Mouse (Mus musculus) liver, adult 2 months (tissue): ENCODE data around the gene Emp2. TPM values are rescaled to one million over a fixed set of nuclear protein-coding genes. Genes with fewer than 3 reads are reported as not detected.

Experiments
- DNase-seq: peaks from one replicate; pipeline ENCODE4 v3.0.0-alpha.2; 2011; ENCODE audit warnings: low read depth, low spot score; ENCODE audit errors: extremely low read depth
- H3K27ac ChIP-seq: fragments of 200-500 bp; replicated peaks from 2 replicates; pipeline ENCODE4 v1.5.1; 2012; ENCODE audit warnings: low read depth, mild to moderate bottlenecking, control low read depth, inconsistent platforms, low read length; ENCODE audit not compliant: insufficient read depth
- H3K27me3 ChIP-seq: fragments of 200-500 bp; 2 replicates; pipeline ENCODE4 v1.6.1; 2012; ENCODE audit warnings: mild to moderate bottlenecking, moderate library complexity, low read length, inconsistent platforms; ENCODE audit not compliant: control insufficient read depth, insufficient read depth
- H3K36me3 ChIP-seq: fragments of 200-500 bp; 2 replicates; pipeline ENCODE4 v1.6.1; 2012; ENCODE audit warnings: low read length, inconsistent platforms; ENCODE audit not compliant: control insufficient read depth, insufficient read depth
- H3K4me1 ChIP-seq: fragments of 200-500 bp; 2 replicates; pipeline ENCODE4 v1.6.1; 2011; ENCODE audit warnings: low read length; ENCODE audit not compliant: control insufficient read depth, insufficient read depth
- H3K4me3 ChIP-seq: fragments of 200-500 bp; 2 replicates; pipeline ENCODE4 v1.5.1; 2011; ENCODE audit warnings: low read depth, mild to moderate bottlenecking, control low read depth, low read length, moderate library complexity; ENCODE audit not compliant: insufficient read depth
- H3K79me2 ChIP-seq: fragments of 200-500 bp; 2 replicates; pipeline ENCODE4 v1.6.1; 2012; ENCODE audit warnings: inconsistent platforms, mild to moderate bottlenecking, low read length, moderate library complexity; ENCODE audit not compliant: control insufficient read depth, insufficient read depth
- H3K9ac ChIP-seq: fragments of 200-500 bp; 2 replicates; pipeline ENCODE4 v1.6.1; 2012; ENCODE audit warnings: low read depth, mild to moderate bottlenecking, control low read depth, inconsistent platforms, low read length
- CTCF ChIP-seq: fragments of 200-500 bp; IDR thresholded peaks from 2 replicates; pipeline ENCODE4 v1.5.1; 2011; ENCODE audit warnings: low read depth, low read length, control low read depth
- POLR2A ChIP-seq: fragments of 200-500 bp; IDR thresholded peaks from 2 replicates; pipeline ENCODE4 v1.6.1; 2011; ENCODE audit warnings: low read length, control low read depth; ENCODE audit not compliant: insufficient read depth; ENCODE audit errors: extremely low read depth
- WGBS: fragments of 180-500 bp; shearing (Covaris S2); methylation state at CpG from one replicate; pipeline ENCODE4 v1.1.7; 2018; 5-methylcytosine and 5-hydroxymethylcytosine counted together
- polyA plus RNA-seq: library from polyadenylated mRNA; depleted of rRNA; stranded (reverse); fragments of >200 nt; gene quantifications from 2 replicates; pipeline ENCODE4 v1.2.3, GENCODE M21; 2012
- total RNA-seq: library from RNA; depleted of rRNA; stranded (reverse); fragments of >200 nt; gene quantifications from 2 replicates; pipeline ENCODE4 v1.2.3, GENCODE M21; 2014

Gene Emp2
- total and polyA plus RNA-seq, 2 experiments: 5.7 to 14.1 TPM

DNA sequence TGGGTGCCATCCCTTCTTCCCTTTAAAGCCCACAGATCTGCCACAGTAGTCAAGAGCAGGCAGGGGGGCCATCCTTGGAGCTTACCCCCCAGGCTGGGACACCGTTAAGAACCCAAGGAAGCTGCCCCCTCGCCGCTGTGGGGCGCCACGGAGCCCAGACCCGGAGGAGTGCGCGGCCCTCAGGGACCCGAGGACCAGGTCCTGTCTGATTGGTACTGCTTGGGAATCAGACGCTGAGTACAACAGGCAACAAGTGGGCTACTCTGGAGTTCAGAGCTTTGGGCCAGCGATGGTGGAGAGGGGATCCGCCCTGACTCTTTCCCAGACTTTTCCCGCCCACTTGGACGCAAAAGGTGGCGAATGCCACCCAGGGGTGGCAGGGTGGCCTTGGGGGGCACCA lies 542 bp downstream of the Emp2 start:
- 5% methylated on average over 15 of the region's 15 CpGs for WGBS
- Histone ChIP-seq H3K9ac (peak overlapping the region; percentile 84), H3K27me3 (no peaks in the 10 kb centered on the region), H3K27ac (no peak overlapping the region), H3K36me3 (no peaks in the 10 kb centered on the region), H3K4me3 (peak overlapping the region; percentile 80), H3K79me2 (no peaks in the 10 kb centered on the region), H3K4me1 (peaks cover 3% of the 10 kb centered on the region; the same call in 1 of the 2 replicates)
- DNase-seq: no peak
- no peak for TF ChIP-seq POLR2A
- peak; percentile 38; the same call in 1 of the 2 replicates for TF ChIP-seq CTCF

DNA sequence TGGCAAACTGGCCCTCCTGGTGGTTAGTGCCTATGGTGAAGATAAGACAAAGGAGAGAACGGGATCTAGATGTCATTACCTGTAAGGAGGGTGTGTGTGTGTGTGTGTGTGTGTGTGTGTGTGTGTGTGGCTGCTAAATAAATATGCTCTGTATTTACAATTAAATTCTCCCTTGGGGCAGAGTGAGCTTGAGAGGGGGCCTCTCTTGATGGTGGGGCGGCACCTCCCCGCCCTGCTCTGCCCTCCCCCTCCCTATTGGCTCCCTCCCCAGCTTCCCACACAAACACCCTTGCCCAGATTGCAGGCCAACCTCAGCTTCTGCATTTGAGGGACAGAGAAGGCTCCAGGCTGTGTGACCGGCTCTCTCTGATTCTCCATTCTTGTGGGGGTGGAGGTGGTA lies 1.8 kb downstream of the Emp2 start:
- H3K36me3 ChIP-seq: no peaks in the 10 kb centered on the region
- H3K79me2 ChIP-seq: no peaks in the 10 kb centered on the region
- no peak overlapping the region for H3K27ac ChIP-seq
- DNase-seq: no peak
- H3K9ac ChIP-seq: no peak overlapping the region
- H3K4me1 ChIP-seq: peaks cover 3% of the 10 kb centered on the region; the same call in 1 of the 2 replicates
- TF ChIP-seq CTCF (no peak), POLR2A (no peak)
- 71% methylated on average over 4 of the region's 4 CpGs for WGBS
- no peak overlapping the region for H3K4me3 ChIP-seq
- no peaks in the 10 kb centered on the region for H3K27me3 ChIP-seq

DNA sequence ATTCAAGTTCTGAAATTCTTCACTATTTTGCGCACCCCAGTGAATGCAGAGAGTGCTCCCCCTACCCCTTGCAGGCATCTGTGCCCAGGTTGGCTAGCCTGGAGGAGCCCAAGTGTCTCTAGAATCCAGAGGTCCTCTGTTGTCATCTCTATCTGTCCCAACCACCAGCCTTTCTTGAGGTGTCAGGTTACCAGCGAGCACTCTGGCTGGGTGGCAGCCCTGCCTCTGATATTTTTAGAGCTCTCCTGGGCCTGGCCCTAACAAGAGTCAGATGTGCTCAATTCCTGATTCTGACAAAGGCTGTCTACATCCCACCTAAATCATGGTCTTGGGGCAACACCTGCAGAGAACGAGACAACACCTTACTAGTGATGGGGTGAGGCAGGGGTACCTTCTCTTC lies 2.7 kb downstream of the Emp2 start:
- Histone ChIP-seq H3K27me3 (no peaks in the 10 kb centered on the region), H3K79me2 (no peaks in the 10 kb centered on the region), H3K9ac (no peak overlapping the region), H3K4me1 (no peaks in the 10 kb centered on the region; the same call in 1 of the 2 replicates), H3K4me3 (no peak overlapping the region), H3K36me3 (no peaks in the 10 kb centered on the region), H3K27ac (no peak overlapping the region)
- no peak for TF ChIP-seq CTCF
- TF ChIP-seq POLR2A: no peak
- 77% methylated on average over 3 of the region's 3 CpGs for WGBS
- no peak for DNase-seq

DNA sequence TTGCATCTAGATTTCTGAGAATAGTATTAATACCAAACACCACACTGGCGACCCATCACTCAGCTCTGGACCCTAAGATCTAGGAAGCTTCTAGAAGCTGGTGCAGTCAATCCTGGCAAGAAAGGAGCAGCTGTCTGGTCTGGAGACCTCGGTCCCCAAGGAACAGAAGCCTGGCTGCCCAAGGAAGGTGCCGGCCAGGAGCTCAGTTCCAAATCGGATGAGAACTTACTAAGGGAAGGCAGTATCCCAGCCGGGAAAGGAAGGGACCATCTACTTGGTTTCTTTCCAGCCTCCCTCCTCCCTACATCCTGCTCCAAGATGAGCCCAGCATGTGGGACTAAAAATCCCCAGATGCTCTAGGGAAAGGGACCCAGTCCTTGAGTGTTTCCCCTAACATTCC lies 3.3 kb downstream of the Emp2 start:
- Histone ChIP-seq H3K27ac (no peak overlapping the region), H3K4me1 (no peaks in the 10 kb centered on the region; the same call in 1 of the 2 replicates)
- 82% methylated on average over 5 of the region's 5 CpGs for WGBS

GRCm38 (mm10) chr16:10307351-10307750 lies 6.4 kb downstream of the Emp2 start:
- Histone ChIP-seq H3K79me2 (no peaks in the 10 kb centered on the region), H3K9ac (no peak overlapping the region), H3K36me3 (no peaks in the 10 kb centered on the region), H3K4me1 (no peaks in the 10 kb centered on the region), H3K27ac (no peak overlapping the region), H3K4me3 (no peak overlapping the region), H3K27me3 (no peaks in the 10 kb centered on the region)
- no peak for TF ChIP-seq CTCF
- TF ChIP-seq POLR2A: no peak
- whole genome bisulfite sequencing: 89% methylated on average over 5 of the region's 5 CpGs
- no peak for DNase-seq

More for the DNA sequence above, 3.3 kb downstream of the Emp2 start:
- TF ChIP-seq POLR2A (no peak), CTCF (no peak)
- no peaks in the 10 kb centered on the region for H3K79me2 ChIP-seq
- no peak overlapping the region for H3K4me3 ChIP-seq
- no peaks in the 10 kb centered on the region for H3K36me3 ChIP-seq
- no peak overlapping the region for H3K9ac ChIP-seq
- DNase-seq: no peak
- no peaks in the 10 kb centered on the region for H3K27me3 ChIP-seq

- Histone ChIP-seq H3K4me3 (no peak overlapping the region), H3K27me3 (no peaks in the 10 kb centered on the region), H3K4me1 (no peaks in the 10 kb centered on the region), H3K9ac (no peak overlapping the region), H3K79me2 (no peaks in the 10 kb centered on the region), H3K36me3 (no peaks in the 10 kb centered on the region), H3K27ac (no peak overlapping the region)
- 74% methylated on average over 3 of the region's 3 CpGs for whole genome bisulfite sequencing
- no peak for TF ChIP-seq CTCF
- TF ChIP-seq POLR2A: no peak
- DNase-seq: no peak
These were observed 7.7 kb downstream of the Emp2 start for GRCm38 (mm10) chr16:10306101-10306500.
